Mouse (Mus musculus) limb, embryonic 13.5 days (tissue): ENCODE results near the gene As3mt. TPM values are rescaled to one million over a fixed set of nuclear protein-coding genes. Genes with fewer than 3 reads are reported as not detected.

Experiments used
- ATAC-seq: fragments of 200-750 bp; cut with Nextera tagmentation; 2 replicates; pipeline ENCODE4 v1.8.0; 2017; ENCODE audit warnings: low read depth, moderate number of reproducible peaks, moderate TSS enrichment; ENCODE audit not compliant: low FRiP score
- H3K27ac ChIP-seq: fragments of 300-500 bp; sonication (generic); 2 replicates; pipeline ENCODE4 v1.5.1; 2015; ENCODE audit warnings: inconsistent platforms, mild to moderate bottlenecking, moderate library complexity
- H3K27me3 ChIP-seq: fragments of 300-500 bp; sonication (generic); 2 replicates; pipeline ENCODE4 v1.6.1; 2015; ENCODE audit warnings: mild to moderate bottlenecking, inconsistent platforms
- H3K36me3 ChIP-seq: fragments of 300-500 bp; sonication (generic); 2 replicates; pipeline ENCODE4 v1.6.1; 2015; ENCODE audit warnings: inconsistent platforms, mild to moderate bottlenecking, moderate library complexity
- H3K4me1 ChIP-seq: fragments of 300-500 bp; sonication (generic); 2 replicates; pipeline ENCODE4 v1.6.1; 2015; ENCODE audit warnings: inconsistent platforms
- H3K4me2 ChIP-seq: fragments of 300-500 bp; sonication (generic); replicated peaks from 2 replicates; pipeline ENCODE4 v1.6.1; 2015; ENCODE audit warnings: inconsistent platforms, mild to moderate bottlenecking, moderate library complexity
- H3K4me3 ChIP-seq: fragments of 300-500 bp; sonication (generic); 2 replicates; pipeline ENCODE4 v1.5.1; 2015; ENCODE audit warnings: moderate library complexity, mild to moderate bottlenecking, inconsistent platforms
- H3K9ac ChIP-seq: fragments of 300-500 bp; sonication (generic); 2 replicates; pipeline ENCODE4 v1.6.1; 2015; ENCODE audit warnings: mild to moderate bottlenecking, inconsistent platforms
- H3K9me3 ChIP-seq: fragments of 300-500 bp; sonication (generic); 2 replicates; pipeline ENCODE4 v1.6.1; 2016; ENCODE audit warnings: inconsistent platforms
- WGBS: fragments of 180-500 bp; shearing (Covaris S2); methylation state at CpG from one replicate; pipeline ENCODE4 v1.1.7; 2015; 5-methylcytosine and 5-hydroxymethylcytosine counted together
- polyA plus RNA-seq: library from polyadenylated mRNA; unstranded; fragments of >200 nt; fragmentation: Nextera tagmentation; extraction: Ambion mirVana; gene quantifications from 2 replicates; pipeline ENCODE4 v1.2.1, GENCODE M21; 2015

As3mt gene
- polyA plus RNA-seq, 1 experiment from 2014 or later: 38.5 TPM

DNA sequence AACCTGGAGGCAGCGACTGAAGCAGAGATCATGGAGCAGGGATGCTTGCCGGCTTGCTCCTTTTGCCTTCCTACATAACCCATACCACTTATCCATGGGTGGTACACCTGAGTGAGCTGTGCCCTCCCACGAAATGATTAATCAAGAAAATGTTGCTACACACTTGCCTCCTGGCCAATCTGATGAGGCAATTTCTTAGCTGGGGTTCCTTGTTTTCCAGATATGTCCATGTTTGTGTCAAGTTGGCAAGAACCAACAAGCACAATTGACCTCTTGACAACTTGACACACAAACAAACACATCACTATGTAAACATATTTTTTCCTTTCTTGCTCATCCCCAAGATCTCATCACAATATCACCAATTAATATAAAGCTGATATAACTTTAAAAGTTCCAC, 31.6 kb upstream of the As3mt start:
- Histone ChIP-seq H3K4me3 (no peak overlapping the region), H3K36me3 (no peaks in the 10 kb centered on the region), H3K27ac (no peak overlapping the region), H3K4me1 (no peaks in the 10 kb centered on the region), H3K4me2 (no peak overlapping the region), H3K9me3 (no peaks in the 10 kb centered on the region), H3K9ac (no peak overlapping the region), H3K27me3 (peaks cover 12% of the 10 kb centered on the region)
- WGBS: 66% methylated on average over 3 of the region's 3 CpGs
- no peak for ATAC-seq

DNA sequence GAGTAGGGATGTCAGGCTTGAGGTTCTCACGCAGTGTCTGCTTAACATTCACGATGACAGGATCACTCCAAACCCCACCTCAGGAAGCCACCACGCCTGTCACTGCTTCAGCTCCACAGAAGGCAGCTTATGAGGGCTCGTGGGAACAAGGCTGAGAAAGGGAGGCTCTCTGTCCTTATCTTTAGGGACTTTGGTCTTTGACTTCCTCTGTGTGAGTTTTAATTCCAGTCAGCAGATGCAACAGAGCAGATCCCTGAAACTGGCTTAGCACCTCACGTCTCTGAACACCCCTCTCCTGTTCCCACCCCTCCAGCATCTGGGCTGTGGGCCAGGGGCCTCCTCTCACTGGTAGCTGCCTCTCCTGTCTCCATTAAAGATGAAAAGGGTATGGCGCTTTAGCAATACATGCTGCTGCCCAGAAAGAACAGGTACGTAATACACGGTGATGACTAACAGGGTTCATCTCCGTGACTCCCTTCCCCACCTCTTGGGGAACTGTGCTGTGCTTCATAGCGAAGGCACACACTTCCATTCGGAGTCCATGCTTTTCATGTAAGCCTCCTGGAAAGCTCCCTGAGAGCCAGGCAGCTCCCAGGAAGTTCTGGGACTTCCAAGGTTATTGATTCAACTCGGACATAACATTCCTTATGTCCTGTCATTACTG, 27.4 kb upstream of the As3mt start:
- Histone ChIP-seq H3K4me2 (no peak overlapping the region), H3K4me1 (no peaks in the 10 kb centered on the region), H3K27ac (no peak overlapping the region), H3K9me3 (no peaks in the 10 kb centered on the region), H3K36me3 (no peaks in the 10 kb centered on the region), H3K4me3 (no peak overlapping the region), H3K27me3 (no peaks in the 10 kb centered on the region), H3K9ac (0 out of 2 replicates have a peak overlapping the region, but pooled peaks have one; percentile 0)
- 65% methylated on average over 12 of the region's 12 CpGs for WGBS
- ATAC-seq: no peak

DNA sequence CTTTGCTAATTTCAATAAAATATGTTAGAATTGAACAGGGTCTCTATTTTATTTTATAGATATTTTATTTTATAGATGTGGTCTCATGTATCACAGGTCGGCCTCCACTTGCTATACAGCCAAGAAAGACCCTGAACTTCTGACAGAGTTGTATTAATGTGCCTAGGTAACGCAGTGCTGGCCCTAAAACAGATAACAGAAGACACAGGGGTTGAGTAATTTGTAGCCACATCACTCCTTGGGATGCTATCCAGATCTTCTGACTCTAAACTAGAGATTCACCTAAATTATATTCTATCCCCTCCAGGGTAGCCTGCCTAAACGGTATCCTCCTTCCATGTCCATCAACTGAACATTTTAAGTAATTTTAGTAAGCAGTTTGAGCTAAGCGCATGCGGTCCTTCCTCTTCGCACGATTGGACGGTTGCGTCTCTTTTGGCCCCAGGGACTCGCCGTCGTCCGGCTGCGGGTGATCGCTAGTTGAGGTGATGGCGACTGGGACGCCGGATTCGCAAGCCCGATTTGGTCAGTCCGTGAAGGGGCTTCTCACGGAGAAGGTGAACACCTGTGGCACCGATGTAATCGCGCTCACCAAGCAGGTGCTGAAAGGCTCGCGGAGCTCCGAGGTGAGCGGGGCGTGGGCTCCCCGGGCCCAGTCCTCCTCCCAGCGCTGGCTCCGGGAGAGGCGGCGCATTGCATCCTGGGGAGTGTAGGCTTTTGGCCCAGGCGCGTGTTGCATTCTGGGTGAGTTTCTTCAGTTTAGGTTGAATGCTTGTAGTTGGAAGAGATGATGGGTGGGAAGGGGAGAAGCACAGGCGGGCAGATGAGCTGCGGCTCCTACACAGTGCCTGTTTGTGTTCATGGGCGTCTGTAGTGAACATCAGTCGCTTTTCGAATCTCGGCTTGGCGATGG, 17.5 kb upstream of the As3mt start, which contains the start of gene Borcs7:
TSS of gene Borcs7 (plus strand) at position 447 of the 913 bp plus-strand sequence.
- Histone ChIP-seq H3K27me3 (no peaks in the 10 kb centered on the region), H3K9me3 (no peaks in the 10 kb centered on the region), H3K9ac (peak within 1 kb of the TSS; percentile 84), H3K4me1 (peaks cover 8% of the 10 kb centered on the region; the same call in 1 of the 2 replicates), H3K27ac (peak within 1 kb of the TSS; percentile 53; the same call in 1 of the 2 replicates), H3K4me3 (peak within 1 kb of the TSS; percentile 67), H3K4me2 (peak within 1 kb of the TSS; percentile 66), H3K36me3 (peaks cover 6% of the 10 kb centered on the region; the same call in 1 of the 2 replicates)
- ATAC-seq: peak; percentile 96
- 3% methylated on average over 44 of the region's 44 CpGs for WGBS

DNA sequence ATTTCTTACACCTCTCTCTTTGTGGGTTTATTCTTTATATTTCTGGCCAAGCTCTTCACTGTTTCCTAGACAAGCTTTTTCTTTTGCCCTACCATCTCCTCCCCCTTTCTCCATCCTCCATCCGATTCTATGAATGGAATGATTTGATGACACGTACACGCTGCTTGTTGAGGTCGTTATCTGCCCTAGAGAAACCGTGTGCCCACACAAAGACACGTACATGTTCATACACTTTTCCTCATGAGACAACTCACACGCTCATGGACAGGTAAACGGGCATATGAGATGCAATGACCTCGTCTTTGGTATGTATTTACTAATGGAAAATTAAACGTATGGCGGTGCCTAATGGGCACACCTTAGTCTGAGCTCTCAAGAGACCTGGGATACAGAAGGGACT, 16.9 kb upstream of the As3mt start:
- no peak overlapping the region for H3K27ac ChIP-seq

DNA sequence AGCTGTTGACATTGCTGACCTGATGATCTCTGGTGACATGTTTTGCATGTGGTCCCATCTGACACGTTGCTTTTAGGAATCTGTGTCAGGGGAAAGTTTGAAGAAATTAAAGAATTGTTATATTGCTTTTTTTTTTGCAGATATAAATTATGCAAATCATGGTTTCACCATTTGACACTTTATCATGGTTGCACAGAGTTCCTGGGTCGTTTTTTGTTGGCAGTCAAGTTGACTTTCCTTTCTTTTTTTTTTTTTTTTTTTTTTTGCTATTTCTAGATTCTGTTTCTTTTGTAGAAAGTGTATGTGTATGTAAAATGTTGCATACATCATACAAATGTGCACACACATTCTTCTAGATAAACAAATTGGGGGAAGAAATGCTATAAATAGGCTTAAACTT, 16.2 kb upstream of the As3mt start:
- no peaks in the 10 kb centered on the region for H3K27me3 ChIP-seq
- ATAC-seq: no peak
- H3K4me3 ChIP-seq: no peak overlapping the region
- no peak overlapping the region for H3K27ac ChIP-seq
- no peak overlapping the region for H3K9ac ChIP-seq
- peaks cover 8% of the 10 kb centered on the region for H3K36me3 ChIP-seq
- H3K4me1 ChIP-seq: peaks cover 8% of the 10 kb centered on the region; the same call in 1 of the 2 replicates
- peak overlapping the region; percentile 66; the same call in 1 of the 2 replicates for H3K4me2 ChIP-seq
- H3K9me3 ChIP-seq: no peaks in the 10 kb centered on the region
- 74% methylated on average over 2 of the region's 2 CpGs for WGBS

More for the DNA sequence above, 16.9 kb upstream of the As3mt start:
- Histone ChIP-seq H3K9me3 (no peaks in the 10 kb centered on the region), H3K4me2 (peak overlapping the region; percentile 66), H3K4me1 (peaks cover 8% of the 10 kb centered on the region; the same call in 1 of the 2 replicates), H3K9ac (peak overlapping the region; percentile 84), H3K27me3 (no peaks in the 10 kb centered on the region), H3K4me3 (peak overlapping the region; percentile 67), H3K36me3 (peaks cover 6% of the 10 kb centered on the region; the same call in 1 of the 2 replicates)
- 0 out of 2 replicates have a peak, but pooled peaks have one; percentile 17 for ATAC-seq
- WGBS: 82% methylated on average over 11 of the region's 11 CpGs

DNA sequence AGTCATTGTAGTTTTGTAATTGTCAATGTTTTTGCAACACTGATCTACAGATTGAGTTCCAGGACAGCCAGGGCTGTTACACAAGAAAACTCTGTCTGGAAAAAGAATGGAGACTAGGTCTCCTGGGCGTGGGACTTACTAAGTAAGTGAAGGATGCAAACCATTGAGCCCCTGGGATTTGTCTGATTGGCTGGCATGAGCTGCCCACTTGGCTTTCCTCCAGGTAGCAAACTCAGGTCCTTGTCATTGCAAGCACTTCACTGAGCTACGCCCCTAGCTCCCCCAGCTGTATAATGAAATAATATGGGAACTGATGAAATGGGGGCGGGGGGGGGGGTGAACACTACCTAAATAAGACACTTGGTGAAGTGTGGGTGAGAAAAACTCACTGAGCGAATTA, 14.1 kb upstream of the As3mt start:
- Histone ChIP-seq H3K4me2 (no peak overlapping the region), H3K4me3 (no peak overlapping the region), H3K9ac (no peak overlapping the region), H3K4me1 (peaks cover 8% of the 10 kb centered on the region; the same call in 1 of the 2 replicates), H3K9me3 (no peaks in the 10 kb centered on the region), H3K27ac (no peak overlapping the region), H3K36me3 (peaks cover 17% of the 10 kb centered on the region), H3K27me3 (no peaks in the 10 kb centered on the region)
- WGBS: 85% methylated on average over 4 of the region's 4 CpGs
- ATAC-seq: no peak

DNA sequence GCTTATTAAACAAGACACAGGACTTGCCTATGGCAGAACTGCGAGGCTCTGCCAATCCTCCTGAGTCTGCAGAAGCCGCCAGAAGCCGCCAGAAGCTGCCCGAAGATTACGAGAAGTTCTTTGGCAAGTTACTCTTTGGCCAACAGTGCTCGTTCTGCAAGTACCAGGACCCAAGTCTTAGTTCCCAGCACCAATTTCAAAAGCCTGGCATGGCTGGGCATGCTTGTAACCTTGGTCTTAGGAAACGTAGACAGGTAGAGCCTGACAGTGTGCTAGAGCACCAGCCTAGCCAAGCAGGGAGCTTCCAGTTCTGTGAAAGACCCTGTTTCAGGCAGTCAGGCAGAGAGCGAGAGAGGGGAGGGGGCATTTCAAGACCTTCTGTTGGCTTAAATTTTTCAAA, 10.8 kb upstream of the As3mt start:
- no peak overlapping the region for H3K9ac ChIP-seq
- H3K27ac ChIP-seq: no peak overlapping the region
- H3K4me1 ChIP-seq: no peaks in the 10 kb centered on the region
- H3K36me3 ChIP-seq: peaks cover 27% of the 10 kb centered on the region
- no peak overlapping the region for H3K4me3 ChIP-seq
- WGBS: 92% methylated on average over 8 of the region's 8 CpGs
- no peaks in the 10 kb centered on the region for H3K27me3 ChIP-seq
- H3K4me2 ChIP-seq: no peak overlapping the region
- no peak for ATAC-seq
- no peaks in the 10 kb centered on the region for H3K9me3 ChIP-seq

DNA sequence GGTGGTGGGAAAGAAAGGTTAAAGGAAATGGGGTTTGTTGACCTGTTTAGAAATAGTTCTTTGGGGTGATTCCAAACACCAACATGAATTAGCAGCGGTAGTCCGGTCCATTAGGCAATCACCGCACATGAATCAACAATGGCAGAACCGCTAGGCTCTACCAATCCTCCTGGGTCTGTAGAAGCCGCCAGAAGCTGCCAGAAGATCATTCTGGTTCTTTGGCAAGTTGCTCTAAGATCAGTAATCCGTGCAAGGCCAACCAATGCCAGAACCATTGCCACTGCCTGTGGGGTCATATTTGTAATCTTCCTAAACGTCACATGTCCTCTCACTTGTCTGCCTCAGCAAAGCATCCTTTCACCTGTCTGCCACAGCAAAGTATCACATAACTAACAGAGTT, 10.3 kb upstream of the As3mt start:
- Histone ChIP-seq H3K4me1 (no peaks in the 10 kb centered on the region), H3K4me2 (no peak overlapping the region), H3K4me3 (no peak overlapping the region), H3K9me3 (no peaks in the 10 kb centered on the region), H3K36me3 (peaks cover 30% of the 10 kb centered on the region), H3K27ac (no peak overlapping the region), H3K9ac (no peak overlapping the region), H3K27me3 (no peaks in the 10 kb centered on the region)
- WGBS: 91% methylated on average over 7 of the region's 7 CpGs
- no peak for ATAC-seq

DNA sequence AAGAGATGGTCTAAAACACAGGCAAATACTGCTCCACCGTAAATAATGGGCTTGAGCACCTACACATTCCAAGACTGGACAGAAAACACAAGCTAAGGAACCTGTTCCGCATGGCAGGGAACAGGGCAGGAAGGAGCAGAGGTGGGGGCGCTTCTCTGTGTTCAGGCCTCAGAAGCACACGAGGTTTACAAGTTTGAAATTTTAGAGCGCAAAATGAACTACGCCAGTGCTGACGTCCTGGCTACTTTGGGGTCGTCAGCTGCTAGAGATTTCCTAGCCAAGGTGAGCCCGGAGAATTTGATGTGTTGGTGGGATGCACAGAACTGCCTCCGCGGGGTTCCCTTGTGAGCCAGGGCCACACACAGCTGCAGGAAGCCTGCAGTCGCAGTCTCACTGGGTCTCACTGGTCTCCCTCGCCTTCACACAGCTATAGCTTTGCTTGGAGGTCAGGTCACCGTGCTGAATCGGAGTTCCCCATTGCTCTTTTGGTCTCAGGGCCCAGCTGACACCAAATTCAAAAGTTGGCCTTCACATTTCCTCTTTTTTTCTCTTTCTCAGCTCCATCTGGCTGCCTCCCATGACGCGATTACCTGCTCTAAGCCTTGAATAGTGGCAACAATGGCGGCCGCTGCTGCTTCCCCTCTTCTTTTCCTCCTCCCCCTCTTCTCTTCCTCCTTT, 9.3 kb upstream of the As3mt start:
- Histone ChIP-seq H3K9ac (no peak overlapping the region), H3K4me1 (no peaks in the 10 kb centered on the region), H3K4me2 (no peak overlapping the region), H3K27ac (no peak overlapping the region), H3K36me3 (peaks cover 36% of the 10 kb centered on the region), H3K9me3 (no peaks in the 10 kb centered on the region), H3K4me3 (no peak overlapping the region), H3K27me3 (no peaks in the 10 kb centered on the region)
- ATAC-seq: no peak
- WGBS: 48% methylated on average over 19 of the region's 19 CpGs

DNA sequence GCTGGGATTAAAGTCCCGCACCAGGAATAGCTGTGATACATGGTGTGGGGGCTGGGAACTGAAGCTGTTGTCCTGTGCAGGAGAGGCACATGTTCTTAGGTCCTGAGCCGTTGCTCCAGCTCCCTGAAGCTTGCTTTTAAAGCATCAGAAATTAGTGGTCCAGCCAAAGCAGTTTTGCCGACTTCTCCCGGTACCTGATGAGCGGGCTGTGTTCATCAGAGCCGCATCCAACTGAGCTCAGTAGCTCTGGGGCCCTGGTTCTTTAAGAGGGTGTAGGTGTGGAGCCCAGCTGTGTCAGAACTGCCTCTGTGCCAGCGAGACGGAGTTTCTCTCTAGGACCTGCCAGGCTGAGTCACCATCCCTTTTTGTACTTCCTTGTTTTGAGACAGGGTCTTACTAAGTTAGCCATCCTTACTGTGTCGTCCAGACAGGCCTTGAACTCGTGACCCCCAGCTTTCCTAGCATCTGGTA, 8.2 kb upstream of the As3mt start:
- H3K4me2 ChIP-seq: no peak overlapping the region
- no peak overlapping the region for H3K9ac ChIP-seq
- no peak overlapping the region for H3K27ac ChIP-seq
- no peaks in the 10 kb centered on the region for H3K27me3 ChIP-seq
- H3K36me3 ChIP-seq: peaks cover 36% of the 10 kb centered on the region
- no peaks in the 10 kb centered on the region for H3K4me1 ChIP-seq
- WGBS: 73% methylated on average over 10 of the region's 10 CpGs
- H3K9me3 ChIP-seq: no peaks in the 10 kb centered on the region
- H3K4me3 ChIP-seq: no peak overlapping the region
- ATAC-seq: no peak

DNA sequence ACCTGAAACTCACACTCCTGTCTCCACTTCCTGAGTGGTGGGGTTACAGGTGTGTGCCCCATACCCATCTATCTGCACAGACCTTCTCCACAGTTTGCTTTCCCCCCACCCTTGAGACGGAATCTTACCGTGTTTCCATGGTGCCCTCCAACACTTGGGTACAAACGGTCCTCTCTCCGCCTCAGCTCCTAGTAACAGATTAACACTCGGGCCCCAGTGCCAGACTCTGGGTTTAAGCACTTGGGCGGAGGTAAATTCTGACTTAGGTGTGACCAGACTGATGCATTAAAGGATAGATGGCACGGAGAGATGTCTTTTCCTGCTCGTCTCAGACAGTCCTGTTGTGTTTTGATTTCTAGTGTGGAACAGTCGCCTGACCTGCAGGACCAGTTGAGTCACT, 6.1 kb upstream of the As3mt start:
- no peaks in the 10 kb centered on the region for H3K4me1 ChIP-seq
- no peak for ATAC-seq
- H3K9ac ChIP-seq: no peak overlapping the region
- WGBS: 84% methylated on average over 9 of the region's 9 CpGs
- no peak overlapping the region for H3K4me3 ChIP-seq
- H3K27ac ChIP-seq: no peak overlapping the region
- no peaks in the 10 kb centered on the region for H3K9me3 ChIP-seq
- peaks cover 27% of the 10 kb centered on the region for H3K36me3 ChIP-seq
- no peaks in the 10 kb centered on the region for H3K27me3 ChIP-seq
- H3K4me2 ChIP-seq: no peak overlapping the region
